Mouse (Mus musculus): ENCODE measurements around the gene Shb. TPM values are rescaled to one million over a fixed set of nuclear protein-coding genes. Genes with fewer than 3 reads are reported as not detected.

Gene Shb
- total and polyA plus RNA-seq, 2 experiments from 2014 or later = 8.6 to 32.6 TPM

DNA sequence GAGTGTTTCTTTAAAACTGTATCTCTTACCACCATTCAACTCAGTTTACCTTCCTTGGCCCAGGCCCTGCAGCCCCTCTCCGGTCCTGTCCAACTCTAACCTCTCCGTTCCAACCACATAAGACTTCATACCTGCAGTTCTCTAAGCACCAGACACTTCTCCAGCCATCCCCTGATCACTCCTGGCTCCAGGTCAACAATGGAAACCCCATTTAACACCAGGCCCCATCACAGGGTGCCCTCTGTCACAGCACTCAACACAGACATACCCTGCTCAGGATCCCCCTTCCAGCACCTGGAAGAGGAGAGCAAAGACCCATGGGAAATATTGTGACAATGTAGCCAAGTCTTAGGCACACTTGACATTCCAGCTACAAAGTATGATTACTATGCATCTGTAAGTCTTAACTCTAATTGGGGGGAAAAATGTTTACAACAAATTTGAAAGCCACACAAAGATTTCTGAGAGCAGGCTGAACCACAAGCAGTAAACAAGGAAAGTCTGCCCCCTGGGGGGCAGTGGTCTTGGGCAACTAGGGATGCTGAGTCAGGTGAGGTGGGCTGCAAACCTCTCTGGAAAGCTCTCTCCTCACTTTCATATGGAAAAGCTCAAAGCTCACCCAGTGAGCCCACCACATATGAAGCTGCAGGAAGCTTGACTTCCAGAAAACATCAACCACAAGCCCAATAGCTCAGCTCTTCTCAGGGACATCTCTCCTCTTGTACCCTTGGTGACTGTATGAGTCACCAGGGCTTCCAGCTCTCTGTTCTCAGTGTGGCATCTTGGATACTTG lies 4.5 kb downstream of the Shb start:
- peak overlapping the region; percentile 75 for H3K9ac ChIP-seq
- peak; percentile 39 for TF ChIP-seq CTCF (IDR thresholded peaks at IDR 0.05; ENCODE audit: low read depth)
- H3K36me3 ChIP-seq (ENCODE audit: insufficient read depth) = no peaks in the 10 kb centered on the region
- no peaks in the 10 kb centered on the region for H3K9me3 ChIP-seq (ENCODE audit: low read length)
- H3K27ac ChIP-seq (ENCODE audit: low read depth, low read length) = no peak overlapping the region
- H3K27me3 ChIP-seq (ENCODE audit: insufficient read depth, low read length) = no peaks in the 10 kb centered on the region
- H3K4me3 ChIP-seq (ENCODE audit: low read depth, low read length) = peak overlapping the region; percentile 84
- ATAC-seq (no peak), DNase-seq (no peak)
- 86% methylated on average over 2 of the region's 2 CpGs for WGBS
- peak overlapping the region; percentile 90 for H3K4me2 ChIP-seq (ENCODE audit: low read depth)
- H3K4me1 ChIP-seq (ENCODE audit: insufficient read depth) = peaks cover 12% of the 10 kb centered on the region

- Histone ChIP-seq H3K27ac (ENCODE audit: low read depth, low read length) (no peak overlapping the region), H3K27me3 (ENCODE audit: insufficient read depth, low read length) (no peaks in the 10 kb centered on the region), H3K4me3 (ENCODE audit: low read depth, low read length) (peak overlapping the region; percentile 84), H3K4me2 (ENCODE audit: low read depth) (peak overlapping the region; percentile 90), H3K4me1 (ENCODE audit: insufficient read depth) (peaks cover 12% of the 10 kb centered on the region), H3K9ac (peak overlapping the region; percentile 18; the same call in 1 of the 2 replicates), H3K36me3 (ENCODE audit: insufficient read depth) (no peaks in the 10 kb centered on the region), H3K9me3 (ENCODE audit: low read length) (no peaks in the 10 kb centered on the region)
- WGBS = 62% methylated on average over 2 of the region's 2 CpGs
- no peak for DNase-seq
- no peak for TF ChIP-seq CTCF (IDR thresholded peaks at IDR 0.05; ENCODE audit: low read depth)
- no peak for ATAC-seq
Measured at GRCm38 (mm10) chr4:45526846-45527561, 5.3 kb downstream of the Shb start.

DNA sequence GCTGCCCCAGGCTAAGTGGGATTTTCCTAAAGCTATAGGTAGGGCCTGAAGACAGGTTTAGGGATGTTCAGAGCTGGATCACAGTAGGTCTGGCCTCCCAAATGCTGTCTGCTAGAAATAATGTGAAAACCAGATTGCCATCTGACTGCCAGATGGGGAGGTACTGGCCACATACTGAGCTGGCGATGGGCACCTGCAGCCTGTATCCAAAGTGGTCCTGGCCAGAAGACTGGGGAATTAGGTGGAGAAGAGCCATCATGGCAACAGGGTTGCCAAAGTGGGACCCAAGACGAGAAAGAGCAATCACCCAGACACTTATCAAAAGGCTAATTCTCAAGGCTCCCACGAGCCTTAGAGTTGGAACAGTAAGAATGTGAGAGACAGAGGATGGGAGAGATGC lies 6.1 kb downstream of the Shb start:
- no peak for DNase-seq
- no peaks in the 10 kb centered on the region for H3K9me3 ChIP-seq (ENCODE audit: low read length)
- no peaks in the 10 kb centered on the region for H3K36me3 ChIP-seq (ENCODE audit: insufficient read depth)
- TF ChIP-seq CTCF (IDR thresholded peaks at IDR 0.05; ENCODE audit: low read depth) = no peak
- H3K4me3 ChIP-seq (ENCODE audit: low read depth, low read length) = no peak overlapping the region; the same call in 1 of the 2 replicates
- 54% methylated on average over 3 of the region's 3 CpGs for WGBS
- peaks cover 12% of the 10 kb centered on the region for H3K4me1 ChIP-seq (ENCODE audit: insufficient read depth)
- H3K4me2 ChIP-seq (ENCODE audit: low read depth) = peak overlapping the region; percentile 90
- no peaks in the 10 kb centered on the region for H3K27me3 ChIP-seq (ENCODE audit: insufficient read depth, low read length)
- H3K27ac ChIP-seq (ENCODE audit: low read depth, low read length) = no peak overlapping the region
- no peak for ATAC-seq
- H3K9ac ChIP-seq = no peak overlapping the region

GRCm38 (mm10) chr4:45525541-45525940 lies 6.7 kb downstream of the Shb start:
- TF ChIP-seq CTCF (IDR thresholded peaks at IDR 0.05; ENCODE audit: low read depth) = no peak
- ATAC-seq (no peak), DNase-seq (no peak)
- Histone ChIP-seq H3K36me3 (ENCODE audit: insufficient read depth) (no peaks in the 10 kb centered on the region), H3K4me1 (ENCODE audit: insufficient read depth) (peaks cover 12% of the 10 kb centered on the region), H3K9ac (no peak overlapping the region), H3K9me3 (ENCODE audit: low read length) (no peaks in the 10 kb centered on the region), H3K27ac (ENCODE audit: low read depth, low read length) (no peak overlapping the region), H3K27me3 (ENCODE audit: insufficient read depth, low read length) (no peaks in the 10 kb centered on the region), H3K4me2 (ENCODE audit: low read depth) (peak overlapping the region; percentile 90; the same call in 1 of the 2 replicates), H3K4me3 (ENCODE audit: low read depth, low read length) (no peak overlapping the region)
- WGBS = 91% methylated on average over 3 of the region's 3 CpGs

GRCm38 (mm10) chr4:45524602-45525001 lies 7.7 kb downstream of the Shb start:
- no peaks in the 10 kb centered on the region for H3K27me3 ChIP-seq (ENCODE audit: insufficient read depth, low read length)
- H3K9ac ChIP-seq = no peak overlapping the region
- no peaks in the 10 kb centered on the region for H3K36me3 ChIP-seq (ENCODE audit: insufficient read depth)
- no peaks in the 10 kb centered on the region for H3K9me3 ChIP-seq (ENCODE audit: low read length)
- WGBS = 84% methylated on average over 4 of the region's 4 CpGs
- H3K4me2 ChIP-seq (ENCODE audit: low read depth) = no peak overlapping the region
- H3K27ac ChIP-seq (ENCODE audit: low read depth, low read length) = no peak overlapping the region
- H3K4me1 ChIP-seq (ENCODE audit: insufficient read depth) = peaks cover 12% of the 10 kb centered on the region
- H3K4me3 ChIP-seq (ENCODE audit: low read depth, low read length) = no peak overlapping the region
- no peak for TF ChIP-seq CTCF (IDR thresholded peaks at IDR 0.05; ENCODE audit: low read depth)
- ATAC-seq (no peak), DNase-seq (no peak)

- peaks cover 12% of the 10 kb centered on the region for H3K4me1 ChIP-seq (ENCODE audit: insufficient read depth)
- no peaks in the 10 kb centered on the region for H3K27me3 ChIP-seq (ENCODE audit: insufficient read depth, low read length)
- DNase-seq = no peak
- WGBS = 89% methylated on average over 6 of the region's 6 CpGs
- no peak for TF ChIP-seq CTCF (IDR thresholded peaks at IDR 0.05; ENCODE audit: low read depth)
- no peak overlapping the region for H3K27ac ChIP-seq (ENCODE audit: low read depth, low read length)
- ATAC-seq = no peak
- no peak overlapping the region for H3K4me2 ChIP-seq (ENCODE audit: low read depth)
- no peak overlapping the region for H3K4me3 ChIP-seq (ENCODE audit: low read depth, low read length)
- H3K36me3 ChIP-seq (ENCODE audit: insufficient read depth) = no peaks in the 10 kb centered on the region
- H3K9ac ChIP-seq = no peak overlapping the region
- H3K9me3 ChIP-seq (ENCODE audit: low read length) = no peaks in the 10 kb centered on the region
Measured at GRCm38 (mm10) chr4:45523360-45523759, 8.9 kb downstream of the Shb start.

- TF ChIP-seq CTCF (IDR thresholded peaks at IDR 0.05; ENCODE audit: low read depth) = no peak
- H3K9me3 ChIP-seq (ENCODE audit: low read length) = no peaks in the 10 kb centered on the region
- no peaks in the 10 kb centered on the region for H3K27me3 ChIP-seq (ENCODE audit: insufficient read depth, low read length)
- no peak for ATAC-seq
- no peak overlapping the region for H3K4me3 ChIP-seq (ENCODE audit: low read depth, low read length)
- no peak overlapping the region for H3K27ac ChIP-seq (ENCODE audit: low read depth, low read length)
- no peak overlapping the region for H3K9ac ChIP-seq
- H3K36me3 ChIP-seq (ENCODE audit: insufficient read depth) = no peaks in the 10 kb centered on the region
- peaks cover 9% of the 10 kb centered on the region for H3K4me1 ChIP-seq (ENCODE audit: insufficient read depth)
- no peak overlapping the region for H3K4me2 ChIP-seq (ENCODE audit: low read depth)
- DNase-seq = no peak
Measured at GRCm38 (mm10) chr4:45522956-45523355, 9.3 kb downstream of the Shb start.

All from forebrain, postnatal 0 days (tissue).